Mouse (Mus musculus): Measurements from ENCODE around the gene Ifngr1. TPM values are rescaled to one million over a fixed set of nuclear protein-coding genes. Genes with fewer than 3 reads are reported as not detected.

Gene Ifngr1
- polyA plus RNA-seq, 1 experiment, result 16.0 TPM

- 58% methylated on average over 3 of the region's 3 CpGs for WGBS
- no peaks in the 10 kb centered on the region for H3K27me3 ChIP-seq (ENCODE audit: control insufficient read depth, insufficient read depth, low read length)
- no peak overlapping the region for H3K27ac ChIP-seq (ENCODE audit: insufficient read depth, low read length)
- no peak overlapping the region for H3K4me3 ChIP-seq (replicated peaks; ENCODE audit: insufficient read depth, low read depth, low read length)
- TF ChIP-seq CTCF (IDR thresholded peaks at IDR 0.05; ENCODE audit: borderline replicate concordance, insufficient read depth, low read depth, low read length) (no peak), POLR2A (IDR thresholded peaks at IDR 0.05; ENCODE audit: borderline replicate concordance, insufficient read depth, low read length) (no peak)
- DNase-seq, result no peak
- H3K4me1 ChIP-seq (ENCODE audit: control insufficient read depth, insufficient read depth, low read length), result no peaks in the 10 kb centered on the region
Measured at GRCm38 (mm10) chr10:19580660-19581059, 11.1 kb upstream of the Ifngr1 start.

GRCm38 (mm10) chr10:19581844-19582582 lies 9.7 kb upstream of the Ifngr1 start:
- no peaks in the 10 kb centered on the region for H3K4me1 ChIP-seq (ENCODE audit: control insufficient read depth, insufficient read depth, low read length)
- no peak for DNase-seq
- TF ChIP-seq CTCF (IDR thresholded peaks at IDR 0.05; ENCODE audit: borderline replicate concordance, insufficient read depth, low read depth, low read length) (no peak), POLR2A (IDR thresholded peaks at IDR 0.05; ENCODE audit: borderline replicate concordance, insufficient read depth, low read length) (no peak)
- 81% methylated on average over 9 of the region's 9 CpGs for WGBS
- no peaks in the 10 kb centered on the region for H3K27me3 ChIP-seq (ENCODE audit: control insufficient read depth, insufficient read depth, low read length)
- H3K27ac ChIP-seq (ENCODE audit: insufficient read depth, low read length), result no peak overlapping the region
- no peak overlapping the region for H3K4me3 ChIP-seq (replicated peaks; ENCODE audit: insufficient read depth, low read depth, low read length)

DNA sequence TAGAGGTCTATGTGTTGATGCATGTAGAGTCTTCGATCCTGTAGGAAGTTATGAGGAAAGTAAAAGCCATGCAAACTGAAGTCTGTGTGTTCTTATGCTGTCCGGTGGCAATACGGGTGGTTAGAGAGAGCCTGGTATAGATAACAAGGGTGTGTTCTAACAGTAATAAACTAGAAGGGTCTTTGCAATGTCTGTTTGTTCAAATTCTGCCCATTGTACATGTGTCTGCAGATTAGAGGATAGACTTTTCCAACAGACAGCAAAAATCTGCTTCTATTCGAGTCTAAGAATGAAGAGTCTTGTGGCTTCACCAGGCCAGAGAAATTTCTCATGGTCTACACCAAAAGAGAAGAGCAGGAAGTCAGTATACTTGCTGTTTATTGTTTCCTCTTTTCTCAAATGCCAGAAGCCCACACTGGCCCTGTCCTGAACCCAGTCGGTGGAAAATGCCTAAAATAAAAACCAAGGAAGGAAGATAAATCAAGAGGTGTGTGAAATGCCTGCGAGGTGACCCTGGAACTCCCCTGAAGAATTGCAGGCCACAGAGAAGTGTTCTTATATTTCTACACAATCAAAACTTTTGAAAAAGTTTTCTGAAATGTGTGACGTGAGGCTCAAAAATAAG lies 8.8 kb upstream of the Ifngr1 start:
- no peak overlapping the region for H3K4me3 ChIP-seq (replicated peaks; ENCODE audit: insufficient read depth, low read depth, low read length)
- TF ChIP-seq POLR2A (IDR thresholded peaks at IDR 0.05; ENCODE audit: borderline replicate concordance, insufficient read depth, low read length), result no peak
- no peak for TF ChIP-seq CTCF (IDR thresholded peaks at IDR 0.05; ENCODE audit: borderline replicate concordance, insufficient read depth, low read depth, low read length)
- H3K27me3 ChIP-seq (ENCODE audit: control insufficient read depth, insufficient read depth, low read length), result no peaks in the 10 kb centered on the region
- WGBS, result 89% methylated on average over 7 of the region's 7 CpGs
- no peaks in the 10 kb centered on the region for H3K4me1 ChIP-seq (ENCODE audit: control insufficient read depth, insufficient read depth, low read length)
- no peak overlapping the region for H3K27ac ChIP-seq (ENCODE audit: insufficient read depth, low read length)
- no peak for DNase-seq

DNA sequence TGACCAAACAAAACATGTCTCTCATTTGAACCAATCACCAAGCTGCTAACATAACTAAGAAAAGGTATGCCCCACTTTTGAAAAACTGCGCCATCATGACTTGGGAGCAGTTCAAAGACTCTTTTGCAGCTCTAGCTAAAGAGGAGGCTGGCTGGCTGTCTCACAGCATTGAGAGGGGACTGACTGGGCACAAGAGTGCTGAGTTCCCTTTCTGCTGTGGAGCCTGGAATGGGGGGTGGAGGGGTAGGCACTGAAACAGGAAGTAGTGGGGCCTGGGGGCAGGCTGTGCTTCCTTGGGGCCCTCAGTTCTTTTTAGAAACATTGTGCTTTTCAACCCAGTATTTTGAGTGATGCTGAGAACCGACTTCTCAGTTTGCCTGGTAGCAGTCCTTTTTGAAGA lies 7.7 kb upstream of the Ifngr1 start:
- Histone ChIP-seq H3K4me3 (replicated peaks; ENCODE audit: insufficient read depth, low read depth, low read length) (no peak overlapping the region), H3K27me3 (ENCODE audit: control insufficient read depth, insufficient read depth, low read length) (no peaks in the 10 kb centered on the region), H3K4me1 (ENCODE audit: control insufficient read depth, insufficient read depth, low read length) (no peaks in the 10 kb centered on the region), H3K27ac (ENCODE audit: insufficient read depth, low read length) (no peak overlapping the region)
- TF ChIP-seq CTCF (IDR thresholded peaks at IDR 0.05; ENCODE audit: borderline replicate concordance, insufficient read depth, low read depth, low read length) (no peak), POLR2A (IDR thresholded peaks at IDR 0.05; ENCODE audit: borderline replicate concordance, insufficient read depth, low read length) (no peak)
- DNase-seq, result no peak
- 90% methylated on average over 2 of the region's 2 CpGs for whole genome bisulfite sequencing

GRCm38 (mm10) chr10:19584846-19585245 lies 6.9 kb upstream of the Ifngr1 start:
- no peak for DNase-seq
- Histone ChIP-seq H3K4me1 (ENCODE audit: control insufficient read depth, insufficient read depth, low read length) (no peaks in the 10 kb centered on the region), H3K27ac (ENCODE audit: insufficient read depth, low read length) (no peak overlapping the region), H3K4me3 (replicated peaks; ENCODE audit: insufficient read depth, low read depth, low read length) (no peak overlapping the region), H3K27me3 (ENCODE audit: control insufficient read depth, insufficient read depth, low read length) (no peaks in the 10 kb centered on the region)
- WGBS, result 89% methylated on average over 1 of the region's 1 CpGs
- TF ChIP-seq CTCF (IDR thresholded peaks at IDR 0.05; ENCODE audit: borderline replicate concordance, insufficient read depth, low read depth, low read length), result no peak
- no peak for TF ChIP-seq POLR2A (IDR thresholded peaks at IDR 0.05; ENCODE audit: borderline replicate concordance, insufficient read depth, low read length)

GRCm38 (mm10) chr10:19585860-19586259 lies 5.9 kb upstream of the Ifngr1 start:
- Histone ChIP-seq H3K4me3 (replicated peaks; ENCODE audit: insufficient read depth, low read depth, low read length) (no peak overlapping the region), H3K27ac (ENCODE audit: insufficient read depth, low read length) (no peak overlapping the region), H3K4me1 (ENCODE audit: control insufficient read depth, insufficient read depth, low read length) (no peaks in the 10 kb centered on the region), H3K27me3 (ENCODE audit: control insufficient read depth, insufficient read depth, low read length) (no peaks in the 10 kb centered on the region)
- 96% methylated on average over 5 of the region's 5 CpGs for WGBS
- no peak for DNase-seq
- TF ChIP-seq POLR2A (IDR thresholded peaks at IDR 0.05; ENCODE audit: borderline replicate concordance, insufficient read depth, low read length), result no peak
- no peak for TF ChIP-seq CTCF (IDR thresholded peaks at IDR 0.05; ENCODE audit: borderline replicate concordance, insufficient read depth, low read depth, low read length)

DNA sequence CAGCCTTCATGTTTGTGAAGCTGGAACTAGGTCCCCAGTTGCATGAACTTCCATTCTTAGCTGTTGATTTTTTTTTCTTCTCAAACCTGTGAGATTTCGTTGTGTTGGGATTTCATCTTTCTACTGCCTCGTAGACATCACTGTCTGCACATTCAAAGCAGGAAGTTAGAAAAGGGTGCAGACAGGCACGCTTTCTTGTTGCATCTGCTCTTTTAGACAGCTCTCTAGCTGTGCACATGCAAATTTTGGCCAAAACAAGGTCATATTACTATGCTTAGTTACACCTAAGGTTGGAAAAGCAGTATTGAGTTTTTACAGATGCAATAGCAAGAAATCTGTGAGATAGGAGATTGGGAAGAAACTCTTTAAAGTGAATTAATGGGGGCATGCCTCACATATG lies 4.5 kb upstream of the Ifngr1 start:
- H3K27me3 ChIP-seq (ENCODE audit: control insufficient read depth, insufficient read depth, low read length), result no peaks in the 10 kb centered on the region
- no peak for DNase-seq
- no peak overlapping the region for H3K27ac ChIP-seq (ENCODE audit: insufficient read depth, low read length)
- H3K4me1 ChIP-seq (ENCODE audit: control insufficient read depth, insufficient read depth, low read length), result no peaks in the 10 kb centered on the region
- H3K4me3 ChIP-seq (replicated peaks; ENCODE audit: insufficient read depth, low read depth, low read length), result no peak overlapping the region
- WGBS, result 78% methylated on average over 3 of the region's 3 CpGs
- no peak for TF ChIP-seq CTCF (IDR thresholded peaks at IDR 0.05; ENCODE audit: borderline replicate concordance, insufficient read depth, low read depth, low read length)
- no peak for TF ChIP-seq POLR2A (IDR thresholded peaks at IDR 0.05; ENCODE audit: borderline replicate concordance, insufficient read depth, low read length)

DNA sequence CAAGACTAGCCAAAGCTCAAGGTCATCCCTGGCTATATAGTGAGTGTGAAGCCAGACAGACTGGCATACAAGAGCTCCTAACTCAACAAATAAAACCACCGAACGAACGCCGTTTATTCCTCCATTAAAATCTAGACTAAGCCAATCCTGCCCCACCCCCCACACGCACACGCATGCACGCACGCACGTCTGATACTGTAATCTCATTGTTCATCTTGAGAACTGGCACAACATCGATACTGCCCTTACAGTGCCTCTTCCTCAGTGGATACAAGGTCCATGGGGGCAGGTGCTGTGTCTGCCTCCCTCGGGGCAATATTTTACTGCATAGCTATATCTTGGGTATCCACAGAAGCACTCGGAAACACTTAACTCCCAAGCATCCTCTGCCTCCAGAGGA lies 2.1 kb upstream of the Ifngr1 start:
- Histone ChIP-seq H3K4me3 (replicated peaks; ENCODE audit: insufficient read depth, low read depth, low read length) (no peak overlapping the region), H3K27ac (ENCODE audit: insufficient read depth, low read length) (no peak overlapping the region), H3K27me3 (ENCODE audit: control insufficient read depth, insufficient read depth, low read length) (no peaks in the 10 kb centered on the region), H3K4me1 (ENCODE audit: control insufficient read depth, insufficient read depth, low read length) (peaks cover 5% of the 10 kb centered on the region; the same call in 1 of the 2 replicates)
- 82% methylated on average over 12 of the region's 12 CpGs for WGBS
- no peak for TF ChIP-seq CTCF (IDR thresholded peaks at IDR 0.05; ENCODE audit: borderline replicate concordance, insufficient read depth, low read depth, low read length)
- no peak for TF ChIP-seq POLR2A (IDR thresholded peaks at IDR 0.05; ENCODE audit: borderline replicate concordance, insufficient read depth, low read length)
- no peak for DNase-seq

Measured in cerebellum, adult 2 months (tissue).